Mouse (Mus musculus): ENCODE measurements at regions not wholly inside any gene's neighbourhood (a gene's known extent, or its start where the extent isn't known, plus 50 kb on each side); places are given as distances from the start of the nearest gene placed in this dataset.

DNA sequence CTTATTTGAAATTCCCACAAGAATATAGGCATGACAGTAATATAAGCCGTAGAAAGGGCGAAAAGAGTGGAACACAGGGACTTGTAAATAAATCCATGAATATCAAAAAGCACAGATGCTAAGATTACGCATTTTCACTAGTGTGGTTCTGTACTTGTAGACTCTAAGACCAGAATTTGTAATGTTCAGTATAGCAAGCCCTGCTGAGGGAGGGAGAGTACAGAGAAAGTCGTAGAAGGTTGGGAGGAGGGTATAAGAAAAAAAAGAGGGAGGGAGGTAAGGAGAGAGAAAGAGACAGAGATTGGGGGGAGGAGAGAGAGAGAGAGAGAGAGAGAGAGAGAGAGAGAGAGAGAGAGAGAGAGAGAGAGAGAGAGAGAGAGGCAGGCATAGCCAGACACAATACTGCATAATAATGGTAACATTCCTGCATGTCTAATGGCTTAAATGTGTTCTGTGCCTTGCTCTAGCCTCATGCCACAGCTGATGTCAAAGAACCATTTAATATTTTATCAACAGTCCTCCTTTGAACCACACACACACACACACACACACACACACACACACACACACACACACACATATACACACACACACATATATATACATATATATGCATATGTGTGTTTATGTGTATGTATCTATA is 354.1 kb upstream of the Tmem161b start:
- ATAC-seq, result peak; percentile 75
- no peak overlapping the region for H3K4me3 ChIP-seq (replicated peaks)
- H3K9ac ChIP-seq (replicated peaks), result no peak overlapping the region
- H3K27me3 ChIP-seq, result no peaks in the 10 kb centered on the region
- WGBS, result 21% methylated on average over 4 of the region's 4 CpGs
- H3K4me2 ChIP-seq (replicated peaks), result 0 out of 2 replicates have a peak overlapping the region, but pooled peaks have one; percentile 16
- peaks cover 31% of the 10 kb centered on the region for H3K4me1 ChIP-seq (replicated peaks)
- no peaks in the 10 kb centered on the region for H3K9me3 ChIP-seq
- H3K36me3 ChIP-seq, result no peaks in the 10 kb centered on the region
- peak overlapping the region; percentile 89 for H3K27ac ChIP-seq

DNA sequence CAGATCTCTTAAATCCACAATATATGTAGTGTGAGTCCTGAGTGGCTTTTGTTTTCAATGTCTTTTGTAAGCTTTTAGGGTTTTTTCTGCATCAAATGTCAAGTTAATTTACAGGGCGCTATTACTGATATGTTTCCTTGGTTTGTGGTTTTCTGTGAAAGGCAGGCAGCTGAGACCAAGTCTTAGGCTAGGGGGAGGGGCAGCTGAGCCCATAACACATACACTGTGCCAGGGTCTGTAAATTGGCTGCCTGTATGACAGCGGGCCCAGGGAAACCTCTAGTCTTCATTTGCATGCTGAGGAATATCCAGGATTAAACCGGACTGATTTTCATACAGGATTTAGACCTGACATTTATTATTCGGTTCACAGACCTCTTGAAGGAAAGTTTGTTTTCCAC is 353.2 kb upstream of the Tmem161b start:
- H3K4me3 ChIP-seq (replicated peaks), result no peak overlapping the region
- peaks cover 40% of the 10 kb centered on the region for H3K4me1 ChIP-seq (replicated peaks)
- no peak overlapping the region for H3K9ac ChIP-seq (replicated peaks)
- H3K27ac ChIP-seq, result peak overlapping the region; percentile 91
- no peaks in the 10 kb centered on the region for H3K36me3 ChIP-seq
- WGBS, result 9% methylated on average over 4 of the region's 4 CpGs
- no peak overlapping the region for H3K4me2 ChIP-seq (replicated peaks)
- peak; percentile 95 for ATAC-seq
- H3K9me3 ChIP-seq, result no peaks in the 10 kb centered on the region
- no peaks in the 10 kb centered on the region for H3K27me3 ChIP-seq

DNA sequence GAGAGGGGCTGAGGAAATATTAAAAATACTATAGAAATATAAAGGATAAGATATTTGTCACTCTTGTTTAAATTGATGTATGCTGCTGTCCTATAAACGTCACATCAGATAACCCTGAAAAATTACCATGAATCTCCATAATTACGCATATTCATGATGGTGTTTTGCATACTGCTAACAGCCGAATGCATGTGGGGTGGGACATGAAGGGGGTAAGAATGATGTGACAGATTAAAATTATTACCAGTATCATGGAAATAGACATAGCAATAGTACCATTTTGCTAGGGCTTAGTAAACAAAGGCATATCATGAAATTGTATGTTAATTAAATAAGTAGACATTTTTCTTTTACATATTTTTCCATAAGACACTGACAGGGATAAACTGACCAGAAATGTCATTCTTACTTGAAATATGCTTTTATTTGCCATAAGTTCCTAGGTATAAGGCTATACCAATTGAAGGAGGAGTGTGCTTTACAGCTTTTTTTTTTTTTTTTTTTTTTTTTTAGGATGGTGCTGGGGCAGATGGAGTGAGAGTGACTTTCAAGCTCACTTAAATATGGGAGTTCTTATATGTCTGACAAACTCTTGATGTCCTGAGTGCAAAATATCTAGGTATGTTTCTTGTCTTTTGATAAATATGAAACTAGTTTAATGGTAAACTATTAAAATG is 349.8 kb upstream of the Tmem161b start:
- ATAC-seq, result no peak
- 33% methylated on average over 3 of the region's 3 CpGs for WGBS
- peak overlapping the region; percentile 75 for H3K27ac ChIP-seq

DNA sequence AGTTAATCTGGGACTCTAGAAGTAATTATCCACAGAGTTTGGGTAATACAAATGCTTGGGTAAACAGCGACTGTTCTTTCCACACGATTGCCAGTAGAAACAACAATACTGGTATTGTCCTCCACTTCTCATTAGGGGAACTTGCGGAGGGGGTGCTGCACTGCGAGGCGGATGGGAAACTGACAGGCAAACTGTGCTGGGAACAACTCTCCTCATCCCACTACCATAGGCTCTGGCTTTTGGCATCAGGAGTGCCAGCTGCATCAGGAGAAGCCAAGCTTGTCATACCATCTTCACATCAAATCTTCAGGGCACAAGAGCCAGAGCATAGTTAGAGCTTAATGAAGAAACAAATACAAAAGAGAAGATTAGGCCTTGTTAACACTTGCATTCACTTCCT is 349.2 kb upstream of the Tmem161b start:
- ATAC-seq, result peak; percentile 70
- Histone ChIP-seq H3K4me1 (replicated peaks) (peaks cover 35% of the 10 kb centered on the region), H3K27me3 (no peaks in the 10 kb centered on the region), H3K27ac (peak overlapping the region; percentile 75), H3K9me3 (no peaks in the 10 kb centered on the region), H3K36me3 (no peaks in the 10 kb centered on the region), H3K4me3 (replicated peaks) (no peak overlapping the region), H3K4me2 (replicated peaks) (no peak overlapping the region), H3K9ac (replicated peaks) (no peak overlapping the region)
- 5% methylated on average over 5 of the region's 5 CpGs for WGBS

More for the DNA sequence above, 349.8 kb upstream of the Tmem161b start:
- H3K9ac ChIP-seq (replicated peaks), result no peak overlapping the region
- no peak overlapping the region for H3K4me3 ChIP-seq (replicated peaks)
- no peaks in the 10 kb centered on the region for H3K27me3 ChIP-seq
- H3K4me2 ChIP-seq (replicated peaks), result no peak overlapping the region
- H3K36me3 ChIP-seq, result no peaks in the 10 kb centered on the region
- no peaks in the 10 kb centered on the region for H3K9me3 ChIP-seq
- H3K4me1 ChIP-seq (replicated peaks), result peaks cover 36% of the 10 kb centered on the region

DNA sequence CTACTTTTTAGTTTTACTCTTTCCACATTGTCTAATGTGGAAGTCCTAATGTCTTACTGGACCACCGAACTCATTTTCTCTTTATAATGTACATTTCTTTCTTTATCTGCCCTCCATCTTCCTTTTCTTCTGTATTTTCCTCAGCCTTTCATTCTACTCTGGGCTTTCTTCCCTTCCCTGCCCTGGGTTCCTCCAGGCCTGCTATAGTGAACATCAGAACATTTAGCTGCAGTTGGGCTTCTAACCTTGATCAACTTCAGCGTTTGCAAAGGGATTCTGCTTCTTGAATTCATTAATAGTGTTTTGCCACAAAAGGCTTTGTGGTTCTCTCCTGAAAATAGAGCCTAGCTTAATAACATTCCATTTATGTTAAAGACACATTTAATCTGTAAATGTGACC is 342.5 kb upstream of the Tmem161b start:
- Histone ChIP-seq H3K36me3 (no peaks in the 10 kb centered on the region), H3K27me3 (no peaks in the 10 kb centered on the region), H3K27ac (peak overlapping the region; percentile 85), H3K9ac (replicated peaks) (no peak overlapping the region; the same call in 1 of the 2 replicates), H3K4me2 (replicated peaks) (no peak overlapping the region), H3K4me3 (replicated peaks) (no peak overlapping the region), H3K4me1 (replicated peaks) (peaks cover 38% of the 10 kb centered on the region), H3K9me3 (no peaks in the 10 kb centered on the region)
- no peak for ATAC-seq
- 48% methylated on average over 2 of the region's 2 CpGs for WGBS

DNA sequence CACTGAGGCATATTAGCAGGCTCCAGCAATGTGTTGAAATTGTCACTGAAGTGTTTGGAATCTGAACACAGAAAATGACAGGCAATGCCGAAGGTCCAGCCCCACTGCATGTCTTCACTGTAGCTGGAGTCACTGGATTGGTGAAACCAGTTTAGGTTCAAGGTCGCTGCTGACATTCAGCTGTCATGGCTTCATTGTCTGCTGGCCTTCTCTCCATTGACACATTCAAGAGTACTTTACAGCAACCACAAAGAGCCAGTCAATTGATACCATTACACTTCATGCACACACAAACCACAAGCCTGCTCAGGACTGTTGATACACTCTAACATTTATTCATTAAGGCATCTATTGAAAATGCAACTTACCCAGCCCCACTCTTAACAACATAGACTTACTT is 341.8 kb upstream of the Tmem161b start:
- ATAC-seq, result peak; percentile 41
- H3K27ac ChIP-seq, result peak overlapping the region; percentile 87
- peaks cover 45% of the 10 kb centered on the region for H3K4me1 ChIP-seq (replicated peaks)
- no peaks in the 10 kb centered on the region for H3K9me3 ChIP-seq
- peak overlapping the region; percentile 22; the same call in 1 of the 2 replicates for H3K4me2 ChIP-seq (replicated peaks)
- H3K9ac ChIP-seq (replicated peaks), result no peak overlapping the region
- no peak overlapping the region for H3K4me3 ChIP-seq (replicated peaks)
- no peaks in the 10 kb centered on the region for H3K27me3 ChIP-seq
- H3K36me3 ChIP-seq, result no peaks in the 10 kb centered on the region
- WGBS, result 17% methylated on average over 2 of the region's 2 CpGs

DNA sequence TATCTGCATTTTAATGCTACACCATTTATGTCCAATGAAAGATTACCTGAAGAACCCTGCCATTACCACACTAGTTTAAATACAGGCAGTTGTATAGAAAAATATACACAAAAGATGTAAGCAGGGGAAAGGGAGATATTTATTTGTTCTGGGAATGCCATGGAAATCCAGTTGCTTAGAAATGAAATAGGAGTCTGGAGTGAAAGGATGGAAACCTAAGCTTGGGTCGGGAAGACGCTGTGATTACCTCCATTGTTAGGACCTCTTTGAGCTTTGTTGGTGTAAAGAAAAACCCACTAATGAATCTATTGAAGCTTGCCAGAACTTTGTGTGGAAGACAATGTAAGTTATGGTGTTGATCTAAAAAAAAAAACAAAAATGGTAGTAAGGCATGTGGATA is 341.3 kb upstream of the Tmem161b start:
- H3K27ac ChIP-seq, result peak overlapping the region; percentile 87
- WGBS, result 32% methylated on average over 2 of the region's 2 CpGs
- H3K9ac ChIP-seq (replicated peaks), result no peak overlapping the region
- H3K36me3 ChIP-seq, result no peaks in the 10 kb centered on the region
- ATAC-seq, result no peak
- no peak overlapping the region for H3K4me2 ChIP-seq (replicated peaks)
- no peak overlapping the region for H3K4me3 ChIP-seq (replicated peaks)
- H3K9me3 ChIP-seq, result no peaks in the 10 kb centered on the region
- H3K4me1 ChIP-seq (replicated peaks), result peaks cover 48% of the 10 kb centered on the region
- no peaks in the 10 kb centered on the region for H3K27me3 ChIP-seq

DNA sequence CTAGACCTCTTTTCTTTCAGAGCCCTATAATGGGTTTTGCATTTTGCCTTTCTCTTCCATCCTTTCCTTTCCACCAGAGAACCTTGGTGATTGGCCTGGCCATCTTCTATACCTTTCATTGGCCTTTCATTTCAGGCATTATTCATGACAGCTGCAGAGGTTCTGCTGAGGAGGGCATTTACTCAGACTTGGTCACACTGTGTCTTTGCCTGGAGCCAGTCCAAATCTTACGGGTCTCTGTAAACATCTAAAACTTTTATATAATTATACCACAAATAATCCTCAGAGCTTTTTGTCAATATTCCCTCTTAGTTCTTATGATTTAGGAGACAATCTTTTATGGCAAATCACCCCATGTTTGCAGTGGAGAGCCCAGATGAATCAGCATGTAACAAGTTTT is 339.3 kb upstream of the Tmem161b start:
- H3K27ac ChIP-seq, result peak overlapping the region; percentile 73
- no peak overlapping the region for H3K4me2 ChIP-seq (replicated peaks)
- H3K27me3 ChIP-seq, result no peaks in the 10 kb centered on the region
- H3K36me3 ChIP-seq, result no peaks in the 10 kb centered on the region
- H3K9me3 ChIP-seq, result no peaks in the 10 kb centered on the region
- peaks cover 45% of the 10 kb centered on the region for H3K4me1 ChIP-seq (replicated peaks)
- WGBS, result 34% methylated on average over 1 of the region's 1 CpGs
- H3K4me3 ChIP-seq (replicated peaks), result no peak overlapping the region
- no peak for ATAC-seq
- H3K9ac ChIP-seq (replicated peaks), result no peak overlapping the region

DNA sequence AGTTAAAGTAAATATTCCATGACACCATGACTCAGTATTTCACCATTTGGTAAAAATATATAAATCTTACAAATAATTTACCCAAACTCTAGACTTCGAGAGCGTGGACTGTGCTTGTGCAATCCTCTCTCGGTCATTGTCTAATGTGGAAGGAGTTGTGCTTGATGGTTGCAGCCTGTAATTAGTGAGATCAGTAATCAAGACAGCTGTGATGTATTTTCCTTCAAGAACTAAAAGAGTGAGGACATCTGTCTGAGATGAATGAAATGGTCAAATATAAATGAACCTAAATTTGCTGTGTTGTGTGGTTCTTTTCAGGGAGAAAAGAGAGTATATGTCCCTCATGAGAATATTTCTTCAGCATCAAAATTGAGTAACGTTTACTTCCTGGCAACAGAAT is 338.3 kb upstream of the Tmem161b start:
- WGBS, result 59% methylated on average over 4 of the region's 4 CpGs
- no peak overlapping the region for H3K4me3 ChIP-seq (replicated peaks)
- no peaks in the 10 kb centered on the region for H3K36me3 ChIP-seq
- ATAC-seq, result no peak
- peaks cover 45% of the 10 kb centered on the region for H3K4me1 ChIP-seq (replicated peaks)
- no peaks in the 10 kb centered on the region for H3K27me3 ChIP-seq
- no peaks in the 10 kb centered on the region for H3K9me3 ChIP-seq
- no peak overlapping the region for H3K9ac ChIP-seq (replicated peaks)
- H3K4me2 ChIP-seq (replicated peaks), result no peak overlapping the region
- peak overlapping the region; percentile 78 for H3K27ac ChIP-seq

DNA sequence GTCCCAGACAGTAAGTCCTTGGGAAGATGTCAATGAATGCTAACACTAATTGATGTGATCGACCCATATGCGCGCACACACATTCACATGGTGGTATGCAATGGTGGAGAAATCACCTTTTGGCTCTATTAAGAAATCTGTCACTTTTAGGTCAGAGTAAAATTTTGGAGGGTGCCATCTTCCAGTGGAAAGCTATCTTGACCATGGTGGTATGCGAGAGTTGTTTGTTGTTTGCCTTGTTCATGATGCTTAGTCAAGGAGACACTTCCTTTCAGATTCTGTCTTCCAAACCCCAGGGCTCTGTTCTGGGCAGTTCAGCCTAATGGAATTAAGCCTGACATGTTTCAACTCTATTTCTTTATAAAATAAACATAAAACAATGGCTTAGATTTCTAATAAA is 337.9 kb upstream of the Tmem161b start:
- no peaks in the 10 kb centered on the region for H3K27me3 ChIP-seq
- H3K4me3 ChIP-seq (replicated peaks), result no peak overlapping the region
- no peaks in the 10 kb centered on the region for H3K36me3 ChIP-seq
- H3K4me2 ChIP-seq (replicated peaks), result no peak overlapping the region
- peaks cover 45% of the 10 kb centered on the region for H3K4me1 ChIP-seq (replicated peaks)
- H3K27ac ChIP-seq, result peak overlapping the region; percentile 78
- peak; percentile 41; the same call in 1 of the 2 replicates for ATAC-seq
- 52% methylated on average over 4 of the region's 4 CpGs for WGBS
- no peak overlapping the region for H3K9ac ChIP-seq (replicated peaks)
- no peaks in the 10 kb centered on the region for H3K9me3 ChIP-seq

DNA sequence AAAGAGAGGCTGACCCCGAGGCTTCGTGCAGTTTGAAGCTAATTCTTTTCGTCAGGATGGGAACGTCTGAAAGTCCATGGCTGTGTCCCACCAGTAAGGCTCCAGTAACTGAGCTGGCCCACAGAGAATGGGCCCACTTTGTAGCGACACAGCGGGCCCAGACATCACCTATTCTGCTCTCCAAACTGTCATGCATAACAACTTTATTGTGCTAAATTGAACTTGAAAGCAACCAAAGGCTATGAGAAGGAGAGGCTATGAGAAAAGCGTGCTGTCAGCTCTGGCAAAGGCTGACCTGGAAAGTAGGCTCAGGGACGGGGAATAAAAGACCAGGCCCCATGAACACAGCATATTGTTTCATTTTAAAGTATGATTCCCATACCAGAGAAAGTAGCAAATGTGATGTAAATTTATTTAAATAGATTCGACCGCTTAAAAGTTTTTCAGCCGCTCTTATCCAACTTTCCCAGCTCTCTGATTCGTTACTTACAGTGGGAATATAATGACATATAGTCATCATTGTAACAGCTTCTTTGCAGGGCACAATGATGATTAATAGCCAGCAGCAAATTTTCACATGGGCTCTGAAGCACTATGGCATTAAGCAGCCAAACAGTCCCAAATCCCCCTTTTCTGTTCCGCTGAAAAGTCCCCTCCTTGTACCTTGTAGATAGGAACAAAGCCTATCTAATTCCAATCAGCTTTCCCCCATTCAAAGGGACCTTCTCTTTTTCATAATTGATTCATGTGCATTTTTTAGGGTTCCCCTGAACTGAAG is 337.1 kb upstream of the Tmem161b start:
- H3K9ac ChIP-seq (replicated peaks), result no peak overlapping the region
- 9% methylated on average over 13 of the region's 13 CpGs for WGBS
- ATAC-seq, result peak; percentile 94
- H3K27ac ChIP-seq, result peak overlapping the region; percentile 78
- no peak overlapping the region for H3K4me3 ChIP-seq (replicated peaks)
- H3K4me2 ChIP-seq (replicated peaks), result peak overlapping the region; percentile 25; the same call in 1 of the 2 replicates
- H3K4me1 ChIP-seq (replicated peaks), result peaks cover 43% of the 10 kb centered on the region
- no peaks in the 10 kb centered on the region for H3K36me3 ChIP-seq
- no peaks in the 10 kb centered on the region for H3K9me3 ChIP-seq
- no peaks in the 10 kb centered on the region for H3K27me3 ChIP-seq

DNA sequence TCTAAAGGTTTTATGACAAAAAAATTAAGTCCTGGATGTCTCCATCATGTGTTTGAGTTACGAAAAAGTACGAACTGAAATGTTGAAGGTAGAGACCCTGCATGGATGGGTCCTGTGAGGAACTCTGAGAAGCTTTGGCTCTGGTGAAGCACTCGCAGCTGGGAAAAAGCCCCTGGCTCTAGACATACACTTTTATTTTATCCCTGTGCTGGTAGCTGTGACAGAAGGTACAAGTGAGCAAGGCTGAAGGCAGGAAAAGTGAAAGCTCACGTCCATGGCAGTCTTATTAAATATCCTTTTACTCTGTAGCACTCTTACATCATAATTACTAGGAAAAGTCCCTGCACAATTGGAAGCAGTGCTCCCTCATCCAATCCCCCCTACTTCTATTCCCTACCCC is 336.4 kb upstream of the Tmem161b start:
- peak; percentile 29; the same call in 1 of the 2 replicates for ATAC-seq
- Histone ChIP-seq H3K9me3 (no peaks in the 10 kb centered on the region), H3K4me1 (replicated peaks) (peaks cover 35% of the 10 kb centered on the region), H3K4me3 (replicated peaks) (no peak overlapping the region), H3K27ac (peak overlapping the region; percentile 78), H3K4me2 (replicated peaks) (0 out of 2 replicates have a peak overlapping the region, but pooled peaks have one; percentile 3), H3K27me3 (no peaks in the 10 kb centered on the region), H3K36me3 (no peaks in the 10 kb centered on the region), H3K9ac (replicated peaks) (no peak overlapping the region)
- WGBS, result 24% methylated on average over 4 of the region's 4 CpGs

Measured in midbrain, embryonic 13.5 days (tissue).